Mouse (Mus musculus) bone marrow macrophage, adult 2 months (primary cell): ENCODE results near the gene Dscaml1. TPM values are rescaled to one million over a fixed set of nuclear protein-coding genes. Genes with fewer than 3 reads are reported as not detected.

Experiments used
- H3K27ac ChIP-seq: 2 replicates; pipeline ENCODE4 v1.5.1; 2012; ENCODE audit warnings: low read depth, low read length; ENCODE audit not compliant: insufficient read depth
- H3K4me1 ChIP-seq: 2 replicates; pipeline ENCODE4 v1.6.1; 2012; ENCODE audit warnings: low read length; ENCODE audit not compliant: control insufficient read depth, insufficient read depth
- H3K4me3 ChIP-seq: 2 replicates; pipeline ENCODE4 v1.5.1; 2012; ENCODE audit warnings: mild to moderate bottlenecking, low read length, moderate library complexity; ENCODE audit not compliant: insufficient read depth
- CTCF ChIP-seq: IDR thresholded peaks from 2 replicates; pipeline ENCODE4 v1.5.1; 2012; ENCODE audit warnings: low read depth, mild to moderate bottlenecking, low read length, moderate library complexity
- POLR2A ChIP-seq: IDR thresholded peaks from 2 replicates; pipeline ENCODE4 v1.6.1; 2012; ENCODE audit warnings: mild to moderate bottlenecking, low read depth, low read length, borderline replicate concordance
- polyA plus RNA-seq: library from polyadenylated mRNA; stranded (reverse); fragments of >200 nt; gene quantifications from 2 replicates; pipeline ENCODE4 v1.2.4, GENCODE M21; 2012; ENCODE audit not compliant: missing spikeins, insufficient read depth, insufficient read length

The Dscaml1 gene
- polyA plus RNA-seq, 1 experiment, result not detected

- no peak overlapping the region for H3K27ac ChIP-seq
- no peaks in the 10 kb centered on the region for H3K4me1 ChIP-seq
- no peak for TF ChIP-seq POLR2A
- TF ChIP-seq CTCF, result no peak
- no peak overlapping the region for H3K4me3 ChIP-seq
Measured at GRCm38 (mm10) chr9:45715387-45715786, 289.0 kb downstream of the Dscaml1 start.

- no peak overlapping the region for H3K27ac ChIP-seq
- TF ChIP-seq POLR2A (no peak), CTCF (no peak)
- no peaks in the 10 kb centered on the region for H3K4me1 ChIP-seq
- H3K4me3 ChIP-seq, result no peak overlapping the region
Measured at GRCm38 (mm10) chr9:45719997-45720396, 293.6 kb downstream of the Dscaml1 start.

- no peak for TF ChIP-seq CTCF
- no peak for TF ChIP-seq POLR2A
- H3K4me1 ChIP-seq, result no peaks in the 10 kb centered on the region
- no peak overlapping the region for H3K4me3 ChIP-seq
- no peak overlapping the region for H3K27ac ChIP-seq
Measured at GRCm38 (mm10) chr9:45731851-45732250, 305.4 kb downstream of the Dscaml1 start.

GRCm38 (mm10) chr9:45733246-45733645 is 306.8 kb downstream of the Dscaml1 start:
- no peak for TF ChIP-seq CTCF
- no peak for TF ChIP-seq POLR2A
- no peaks in the 10 kb centered on the region for H3K4me1 ChIP-seq
- H3K4me3 ChIP-seq, result no peak overlapping the region
- H3K27ac ChIP-seq, result no peak overlapping the region

- H3K27ac ChIP-seq, result no peak overlapping the region
- H3K4me1 ChIP-seq, result no peaks in the 10 kb centered on the region
- TF ChIP-seq POLR2A, result no peak
- TF ChIP-seq CTCF, result no peak
- no peak overlapping the region for H3K4me3 ChIP-seq
Measured at GRCm38 (mm10) chr9:45739001-45739701, 312.7 kb downstream of the Dscaml1 start.

- Histone ChIP-seq H3K4me3 (no peak overlapping the region), H3K27ac (no peak overlapping the region), H3K4me1 (no peaks in the 10 kb centered on the region)
- TF ChIP-seq POLR2A (no peak), CTCF (no peak)
Measured at GRCm38 (mm10) chr9:45739702-45740583, 313.5 kb downstream of the Dscaml1 start.

- H3K4me3 ChIP-seq, result no peak overlapping the region
- no peaks in the 10 kb centered on the region for H3K4me1 ChIP-seq
- no peak overlapping the region for H3K27ac ChIP-seq
- no peak for TF ChIP-seq CTCF
- TF ChIP-seq POLR2A, result no peak
Measured at GRCm38 (mm10) chr9:45740584-45740980, 314.2 kb downstream of the Dscaml1 start.

GRCm38 (mm10) chr9:45745451-45745850 is 319.0 kb downstream of the Dscaml1 start:
- Histone ChIP-seq H3K27ac (no peak overlapping the region), H3K4me1 (no peaks in the 10 kb centered on the region), H3K4me3 (no peak overlapping the region)
- TF ChIP-seq POLR2A, result no peak
- TF ChIP-seq CTCF, result no peak

- Histone ChIP-seq H3K4me1 (no peaks in the 10 kb centered on the region), H3K4me3 (no peak overlapping the region), H3K27ac (no peak overlapping the region)
- no peak for TF ChIP-seq CTCF
- TF ChIP-seq POLR2A, result no peak
Measured at GRCm38 (mm10) chr9:45749917-45750316, 323.5 kb downstream of the Dscaml1 start.
